Mouse (Mus musculus) erythroblast, adult 5-6 weeks (primary cell): ENCODE results near the gene Taar7d. TPM values are rescaled to one million over a fixed set of nuclear protein-coding genes. Genes with fewer than 3 reads are reported as not detected.

ENCODE experiments used
- total RNA-seq, 2 experiments: library from RNA; stranded (forward) in 1 of 2; stranded (reverse) in 1 of 2; fragments of 150-400 nt in 1 of 2; fragments of 200-764, 138-1000 nt in 1 of 2; gene quantifications; 2 replicates each; pipeline versions ENCODE4 v1.2.3 to v1.2.4; 2015 to 2017; ENCODE audit warnings: low replicate concordance in 2 of 2

Gene Taar7d
- total RNA-seq, 2 experiments from 2014 or later: not detected

Other genes starting within 250 kb of the Taar7d start
- gene Rps12, start 239.9 kb upstream of the Taar7d start, total RNA-seq (2015; ENCODE audit: low replicate concordance): 1,063 and 1,343 TPM in 2 replicates
- gene Rps12, start 239.9 kb upstream of the Taar7d start, total RNA-seq (2017; ENCODE audit: low replicate concordance): 294 and 583 TPM in 2 replicates
- gene Slc18b1, start 230.2 kb upstream of the Taar7d start, total RNA-seq (2015; ENCODE audit: low replicate concordance): not detected in 2 replicates
- not detected in 2 replicates for gene Slc18b1, start 230.2 kb upstream of the Taar7d start, total RNA-seq (2017; ENCODE audit: low replicate concordance)
- gene Vnn3, start 175.8 kb upstream of the Taar7d start, total RNA-seq (2015; ENCODE audit: low replicate concordance): not detected in 2 replicates
- 4.5 TPM in 2 replicates for gene Vnn3, start 175.8 kb upstream of the Taar7d start, total RNA-seq (2017; ENCODE audit: low replicate concordance)
- gene Vnn1, start 132.5 kb upstream of the Taar7d start, total RNA-seq (2015; ENCODE audit: low replicate concordance): not detected in 2 replicates
- not detected in 2 replicates for gene Vnn1, start 132.5 kb upstream of the Taar7d start, total RNA-seq (2017; ENCODE audit: low replicate concordance)
- not detected in 2 replicates for gene Taar1, start 106.9 kb upstream of the Taar7d start, total RNA-seq (2015; ENCODE audit: low replicate concordance)
- not detected in 2 replicates for gene Taar1, start 106.9 kb upstream of the Taar7d start, total RNA-seq (2017; ENCODE audit: low replicate concordance)
- gene Taar2, start 88.7 kb upstream of the Taar7d start, total RNA-seq (2015; ENCODE audit: low replicate concordance): not detected in 2 replicates
- gene Taar2, start 88.7 kb upstream of the Taar7d start, total RNA-seq (2017; ENCODE audit: low replicate concordance): not detected in 2 replicates
- gene Taar3, start 77.7 kb upstream of the Taar7d start, total RNA-seq (2015; ENCODE audit: low replicate concordance): not detected in 2 replicates
- not detected in 2 replicates for gene Taar3, start 77.7 kb upstream of the Taar7d start, total RNA-seq (2017; ENCODE audit: low replicate concordance)
- gene Taar4, start 66.7 kb upstream of the Taar7d start, total RNA-seq (2015; ENCODE audit: low replicate concordance): not detected in 2 replicates
- not detected in 2 replicates for gene Taar4, start 66.7 kb upstream of the Taar7d start, total RNA-seq (2017; ENCODE audit: low replicate concordance)
- not detected in 2 replicates for gene Taar5, start 56.5 kb upstream of the Taar7d start, total RNA-seq (2015; ENCODE audit: low replicate concordance)
- not detected in 2 replicates for gene Taar5, start 56.5 kb upstream of the Taar7d start, total RNA-seq (2017; ENCODE audit: low replicate concordance)
- gene Taar6, start 41.6 kb upstream of the Taar7d start, total RNA-seq (2015; ENCODE audit: low replicate concordance): not detected in 2 replicates
- gene Taar6, start 41.6 kb upstream of the Taar7d start, total RNA-seq (2017; ENCODE audit: low replicate concordance): not detected in 2 replicates
- gene Taar7a, start 33.7 kb upstream of the Taar7d start, total RNA-seq (2015; ENCODE audit: low replicate concordance): not detected in 2 replicates
- gene Taar7a, start 33.7 kb upstream of the Taar7d start, total RNA-seq (2017; ENCODE audit: low replicate concordance): not detected in 2 replicates
- not detected in 2 replicates for gene Taar7b, start 27.3 kb upstream of the Taar7d start, total RNA-seq (2015; ENCODE audit: low replicate concordance)
- gene Taar7b, start 27.3 kb upstream of the Taar7d start, total RNA-seq (2017; ENCODE audit: low replicate concordance): not detected in 2 replicates
- gene Taar7e, start 10.4 kb downstream of the Taar7d start, total RNA-seq (2015; ENCODE audit: low replicate concordance): not detected in 2 replicates
- not detected in 2 replicates for gene Taar7e, start 10.4 kb downstream of the Taar7d start, total RNA-seq (2017; ENCODE audit: low replicate concordance)
- gene Taar7f, start 22.3 kb downstream of the Taar7d start, total RNA-seq (2015; ENCODE audit: low replicate concordance): not detected in 2 replicates
- gene Taar7f, start 22.3 kb downstream of the Taar7d start, total RNA-seq (2017; ENCODE audit: low replicate concordance): not detected in 2 replicates
- not detected in 2 replicates for gene Taar8a, start 49.3 kb downstream of the Taar7d start, total RNA-seq (2015; ENCODE audit: low replicate concordance)
- gene Taar8a, start 49.3 kb downstream of the Taar7d start, total RNA-seq (2017; ENCODE audit: low replicate concordance): not detected in 2 replicates
- gene Taar8b, start 65.1 kb downstream of the Taar7d start, total RNA-seq (2015; ENCODE audit: low replicate concordance): not detected in 2 replicates
- gene Taar8b, start 65.1 kb downstream of the Taar7d start, total RNA-seq (2017; ENCODE audit: low replicate concordance): not detected in 2 replicates
- gene Taar8c, start 74.7 kb downstream of the Taar7d start, total RNA-seq (2015; ENCODE audit: low replicate concordance): not detected in 2 replicates
- gene Taar8c, start 74.7 kb downstream of the Taar7d start, total RNA-seq (2017; ENCODE audit: low replicate concordance): not detected in 2 replicates
- gene Taar9, start 82.3 kb downstream of the Taar7d start, total RNA-seq (2015; ENCODE audit: low replicate concordance): not detected in 2 replicates
- gene Taar9, start 82.3 kb downstream of the Taar7d start, total RNA-seq (2017; ENCODE audit: low replicate concordance): not detected in 2 replicates
- 25.1 and 25.4 TPM in 2 replicates for gene Stx7, start 122.1 kb downstream of the Taar7d start, total RNA-seq (2015; ENCODE audit: low replicate concordance)
- gene Stx7, start 122.1 kb downstream of the Taar7d start, total RNA-seq (2017; ENCODE audit: low replicate concordance): 23.7 and 25.3 TPM in 2 replicates
- not detected in 2 replicates for gene Moxd1, start 196.3 kb downstream of the Taar7d start, total RNA-seq (2015; ENCODE audit: low replicate concordance)
- gene Moxd1, start 196.3 kb downstream of the Taar7d start, total RNA-seq (2017; ENCODE audit: low replicate concordance): not detected in 2 replicates